Comparison of ENCODE assay signal across 8 mouse cellular contexts in genomic region chr6:49007981-49008380, GRCm38 (mm10). TPM values are rescaled to one million over a fixed set of nuclear protein-coding genes. Genes with fewer than 3 reads are reported as not detected.
DNase-seq lines count a peak whose midpoint lies in the region; ATAC-seq and TF ChIP-seq lines count a peak whose summit lies in the region.

No protein-coding gene starts in this region.

- 1% methylated on average over 9 of the region's 9 CpGs for whole genome bisulfite sequencing in embryonic facial prominence, embryonic 13.5 days
- 3% methylated on average over 9 of the region's 9 CpGs for WGBS in heart, embryonic 11.5 days (ENCODE audit: insufficient replicate concordance)
- WGBS in kidney, postnatal 0 days = under 1% methylated on average over 9 of the region's 9 CpGs
- 2% methylated on average over 9 of the region's 9 CpGs for WGBS in liver, embryonic 13.5 days (ENCODE audit: insufficient replicate concordance)
- under 1% methylated on average over 9 of the region's 9 CpGs for WGBS in stomach, embryonic 16.5 days

- no peaks in the 10 kb centered on the region for H3K27me3 ChIP-seq in embryonic facial prominence, embryonic 13.5 days
- no peaks in the 10 kb centered on the region for H3K27me3 ChIP-seq in heart, embryonic 11.5 days (ENCODE audit: control insufficient read depth, insufficient read depth, low read length)
- no peaks in the 10 kb centered on the region for H3K27me3 ChIP-seq in kidney, postnatal 0 days (ENCODE audit: insufficient read depth, low read length)
- H3K27me3 ChIP-seq in liver, embryonic 13.5 days = no peaks in the 10 kb centered on the region
- H3K27me3 ChIP-seq in stomach, embryonic 16.5 days (ENCODE audit: control insufficient read depth, insufficient read depth, low read length) = no peaks in the 10 kb centered on the region

- peaks cover 12% of the 10 kb centered on the region for H3K4me1 ChIP-seq in embryonic facial prominence, embryonic 13.5 days
- H3K4me1 ChIP-seq in heart, embryonic 11.5 days (ENCODE audit: control insufficient read depth, insufficient read depth, low read length) = no peaks in the 10 kb centered on the region
- H3K4me1 ChIP-seq in kidney, postnatal 0 days (replicated peaks; ENCODE audit: insufficient read depth, low read length) = 0 out of 2 replicates have a peak, but pooled peaks cover 3% of the 10 kb centered on the region
- H3K4me1 ChIP-seq in liver, embryonic 13.5 days (replicated peaks) = peaks cover 6% of the 10 kb centered on the region; the same call in 1 of the 2 replicates
- H3K4me1 ChIP-seq in stomach, embryonic 16.5 days (ENCODE audit: control insufficient read depth, insufficient read depth, low read length) = 0 out of 2 replicates have a peak, but pooled peaks cover 2% of the 10 kb centered on the region

- peak; percentile 74 for DNase-seq in CD4-positive helper T cell, adult 2 months (ENCODE audit: low read depth, low spot score)
- peak; percentile 22 to 27 for DNase-seq in adrenal gland, postnatal 4 days (ENCODE audit: low spot score in 2 of 2)
- peak; percentile 90 for DNase-seq in kidney, postnatal 0 days (ENCODE audit: low spot score)
- peak; percentile 41 for DNase-seq in liver, embryonic 13.5 days
- peak; percentile 57 for DNase-seq in neural tube, embryonic 10.5 days (ENCODE audit: extremely low spot score, low spot score)

- H3K36me3 ChIP-seq in embryonic facial prominence, embryonic 13.5 days = no peaks in the 10 kb centered on the region
- no peaks in the 10 kb centered on the region for H3K36me3 ChIP-seq in heart, embryonic 11.5 days (ENCODE audit: control insufficient read depth, insufficient read depth, low read length)
- H3K36me3 ChIP-seq in kidney, postnatal 0 days (ENCODE audit: insufficient read depth, low read length) = no peaks in the 10 kb centered on the region
- no peaks in the 10 kb centered on the region for H3K36me3 ChIP-seq in liver, embryonic 13.5 days
- H3K36me3 ChIP-seq in stomach, embryonic 16.5 days (ENCODE audit: control insufficient read depth, insufficient read depth, low read length) = no peaks in the 10 kb centered on the region

- H3K9ac ChIP-seq in embryonic facial prominence, embryonic 13.5 days = 0 out of 2 replicates have a peak overlapping the region, but pooled peaks have one; percentile 32
- H3K9ac ChIP-seq in heart, embryonic 11.5 days (ENCODE audit: low read depth, low read length) = peak overlapping the region; percentile 46; the same call in 1 of the 2 replicates
- 0 out of 2 replicates have a peak overlapping the region, but pooled peaks have one; percentile 9 for H3K9ac ChIP-seq in kidney, postnatal 0 days (ENCODE audit: low read depth, low read length)
- H3K9ac ChIP-seq in liver, embryonic 13.5 days = no peak overlapping the region
- H3K9ac ChIP-seq in stomach, embryonic 16.5 days (ENCODE audit: low read length) = peak overlapping the region; percentile 62; the same call in 1 of the 2 replicates

- H3K4me2 ChIP-seq in embryonic facial prominence, embryonic 13.5 days = peak overlapping the region; percentile 58
- H3K4me2 ChIP-seq in heart, embryonic 11.5 days = peak overlapping the region; percentile 66
- H3K4me2 ChIP-seq in kidney, postnatal 0 days (ENCODE audit: low read length) = peak overlapping the region; percentile 64
- peak overlapping the region; percentile 48 for H3K4me2 ChIP-seq in liver, embryonic 13.5 days
- peak overlapping the region; percentile 66 for H3K4me2 ChIP-seq in stomach, embryonic 16.5 days (ENCODE audit: low read depth, low read length)

- no peaks in the 10 kb centered on the region for H3K9me3 ChIP-seq in embryonic facial prominence, embryonic 13.5 days
- no peaks in the 10 kb centered on the region for H3K9me3 ChIP-seq in heart, embryonic 11.5 days (replicated peaks; ENCODE audit: control insufficient read depth, low read length)
- H3K9me3 ChIP-seq in kidney, postnatal 0 days (replicated peaks; ENCODE audit: low read length) = no peaks in the 10 kb centered on the region
- H3K9me3 ChIP-seq in liver, embryonic 13.5 days (replicated peaks) = 0 out of 2 replicates have a peak, but pooled peaks cover 3% of the 10 kb centered on the region
- H3K9me3 ChIP-seq in stomach, embryonic 16.5 days (replicated peaks; ENCODE audit: control insufficient read depth, low read length) = no peaks in the 10 kb centered on the region; the same call in 1 of the 2 replicates

- ATAC-seq in embryonic facial prominence, embryonic 13.5 days (ENCODE audit: insufficient number of reproducible peaks, insufficient read depth, low FRiP score, low TSS enrichment, low read depth) = no peak
- ATAC-seq in heart, embryonic 11.5 days (replicated peaks; ENCODE audit: insufficient number of reproducible peaks, low FRiP score, low TSS enrichment) = no peak
- ATAC-seq in kidney, postnatal 0 days (replicated peaks; ENCODE audit: low FRiP score, low read depth) = no peak
- ATAC-seq in liver, embryonic 13.5 days (ENCODE audit: low read depth) = no peak
- no peak for ATAC-seq in stomach, embryonic 16.5 days (ENCODE audit: insufficient read depth, low FRiP score)

- peak; percentile 87 for TF ChIP-seq CTCF in kidney, postnatal 0 days (IDR thresholded peaks at IDR 0.05; ENCODE audit: low read depth)

- no peak overlapping the region for H3K27ac ChIP-seq in embryonic facial prominence, embryonic 13.5 days
- H3K27ac ChIP-seq in heart, embryonic 11.5 days (ENCODE audit: low read depth, low read length) = no peak overlapping the region
- no peak overlapping the region for H3K27ac ChIP-seq in kidney, postnatal 0 days
- no peak overlapping the region for H3K27ac ChIP-seq in liver, embryonic 13.5 days
- no peak overlapping the region for H3K27ac ChIP-seq in stomach, embryonic 16.5 days (ENCODE audit: low read length)

- peak overlapping the region; percentile 36 for H3K4me3 ChIP-seq in embryonic facial prominence, embryonic 13.5 days
- peak overlapping the region; percentile 38 for H3K4me3 ChIP-seq in heart, embryonic 11.5 days (ENCODE audit: low read depth, low read length)
- peak overlapping the region; percentile 23 for H3K4me3 ChIP-seq in kidney, postnatal 0 days (replicated peaks; ENCODE audit: low read depth, low read length)
- 0 out of 2 replicates have a peak overlapping the region, but pooled peaks have one; percentile 21 for H3K4me3 ChIP-seq in liver, embryonic 13.5 days (replicated peaks)
- peak overlapping the region; percentile 45 for H3K4me3 ChIP-seq in stomach, embryonic 16.5 days (replicated peaks; ENCODE audit: low read length)

RNA-seq across cellular contexts. Expression of gene Svs1, which starts 21.3 kb away (rescaled TPM):
- total RNA-seq in adrenal gland, postnatal 4 days (2021) = under 1 TPM in 1 of 2 experiments, not detected in 1; 0.11 TPM
- polyA plus RNA-seq in embryonic facial prominence, embryonic 13.5 days (2015; fragmentation: Nextera tagmentation; extraction: Ambion mirVana) = not detected in 2 replicates
- polyA plus RNA-seq in heart, embryonic 11.5 days (2014; fragmentation: Nextera tagmentation; extraction: Ambion mirVana) = 0.07 TPM in 1 of 2 replicates, not detected in the other
- not detected in 2 replicates for polyA plus RNA-seq in kidney, postnatal 0 days (2015; fragmentation: Nextera tagmentation; extraction: Ambion mirVana)
- polyA plus RNA-seq in liver, embryonic 13.5 days (2015; fragmentation: Nextera tagmentation; extraction: Ambion mirVana) = not detected in 2 replicates
- not detected in 2 replicates for polyA plus RNA-seq in stomach, embryonic 16.5 days (2015; fragmentation: Nextera tagmentation; extraction: Ambion mirVana)

RNA-seq across cellular contexts. Expression of gene Gpnmb, which starts 28.4 kb away (rescaled TPM):
- 1 to 10 TPM in 1 of 2 experiments, under 1 TPM in 1; 0.92 to 1.1 TPM for total RNA-seq in adrenal gland, postnatal 4 days (2021)
- polyA plus RNA-seq in embryonic facial prominence, embryonic 13.5 days (2015; fragmentation: Nextera tagmentation; extraction: Ambion mirVana) = 1.3 and 1.4 TPM in 2 replicates
- 0.09 and 0.62 TPM in 2 replicates for polyA plus RNA-seq in heart, embryonic 11.5 days (2014; fragmentation: Nextera tagmentation; extraction: Ambion mirVana)
- polyA plus RNA-seq in kidney, postnatal 0 days (2015; fragmentation: Nextera tagmentation; extraction: Ambion mirVana) = 0.36 and 0.47 TPM in 2 replicates
- 0.25 and 0.39 TPM in 2 replicates for polyA plus RNA-seq in liver, embryonic 13.5 days (2015; fragmentation: Nextera tagmentation; extraction: Ambion mirVana)
- 0.30 and 0.56 TPM in 2 replicates for polyA plus RNA-seq in stomach, embryonic 16.5 days (2015; fragmentation: Nextera tagmentation; extraction: Ambion mirVana)

RNA-seq across cellular contexts. Expression of gene Doxl2, which starts 33.2 kb away (rescaled TPM):
- not detected for total RNA-seq in adrenal gland, postnatal 4 days (2021)
- polyA plus RNA-seq in embryonic facial prominence, embryonic 13.5 days (2015; fragmentation: Nextera tagmentation; extraction: Ambion mirVana) = not detected in 2 replicates
- not detected in 2 replicates for polyA plus RNA-seq in heart, embryonic 11.5 days (2014; fragmentation: Nextera tagmentation; extraction: Ambion mirVana)
- polyA plus RNA-seq in kidney, postnatal 0 days (2015; fragmentation: Nextera tagmentation; extraction: Ambion mirVana) = not detected in 2 replicates
- not detected in 2 replicates for polyA plus RNA-seq in liver, embryonic 13.5 days (2015; fragmentation: Nextera tagmentation; extraction: Ambion mirVana)
- polyA plus RNA-seq in stomach, embryonic 16.5 days (2015; fragmentation: Nextera tagmentation; extraction: Ambion mirVana) = not detected in 2 replicates

Comparison
In these comparisons a context has a peak if more than half of its experiments do, and no peak if none do; other contexts are left out.
1. DNase-seq: peak in every context shown above with its lines; median percentile 90 in kidney, postnatal 0 days; 74 in CD4-positive helper T cell, adult 2 months; 57 in neural tube, embryonic 10.5 days; 41 in liver, embryonic 13.5 days; 24 in adrenal gland, postnatal 4 days.